Mouse (Mus musculus) retina, adult 2 months (tissue): ENCODE data around the gene Dennd4c.
"Not testable (repeated sequence)": the region's sequence is repeated elsewhere in the genome, so short reads cannot be mapped to it uniquely, and the experiment has no call there.

Experiments
- DNase-seq: peaks from one replicate; pipeline ENCODE4 v3.0.0-alpha.2; 2012; ENCODE audit warnings: low read depth, low spot score

Dennd4c gene

DNA sequence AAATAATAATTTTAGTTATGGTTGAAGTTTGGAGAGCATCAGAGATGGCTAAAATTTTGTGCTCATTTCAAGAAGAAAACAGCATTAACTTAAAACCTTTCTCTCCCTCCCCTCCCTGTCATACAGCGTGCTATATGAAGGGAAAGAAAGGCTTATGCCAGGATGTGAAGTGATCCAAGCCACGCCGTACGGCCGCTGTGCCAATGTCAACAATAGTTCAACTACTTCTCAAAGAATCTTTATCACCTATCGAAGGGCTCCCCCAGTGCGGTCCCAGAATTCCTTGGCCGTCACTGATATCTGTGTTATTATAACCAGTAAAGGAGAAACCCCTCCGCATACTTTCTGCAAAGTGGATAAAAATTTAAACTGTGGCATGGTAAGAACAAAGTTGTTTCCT lies 29.2 kb downstream of the Dennd4c start:
- DNase-seq, result no peak

DNA sequence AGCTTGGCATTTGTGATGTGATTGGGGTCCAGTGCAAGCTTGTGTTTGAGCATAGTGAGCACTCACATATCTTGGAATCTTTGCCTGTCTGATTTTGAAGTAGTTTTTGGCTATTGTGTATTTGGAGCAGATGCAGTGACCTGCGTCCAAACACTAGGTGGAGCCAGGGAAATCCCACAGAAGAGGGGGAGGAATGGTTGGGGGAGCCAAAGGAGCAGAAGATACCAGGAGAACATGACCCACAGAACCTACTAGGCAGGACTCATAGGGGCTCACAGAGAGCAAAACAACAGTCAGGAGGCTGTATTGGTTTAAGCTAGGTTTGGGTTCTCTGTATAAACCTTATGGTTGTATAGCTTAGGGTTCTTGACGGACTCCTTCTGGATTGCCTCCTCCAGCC lies 62.2 kb downstream of the Dennd4c start:
- no peak for DNase-seq

DNA sequence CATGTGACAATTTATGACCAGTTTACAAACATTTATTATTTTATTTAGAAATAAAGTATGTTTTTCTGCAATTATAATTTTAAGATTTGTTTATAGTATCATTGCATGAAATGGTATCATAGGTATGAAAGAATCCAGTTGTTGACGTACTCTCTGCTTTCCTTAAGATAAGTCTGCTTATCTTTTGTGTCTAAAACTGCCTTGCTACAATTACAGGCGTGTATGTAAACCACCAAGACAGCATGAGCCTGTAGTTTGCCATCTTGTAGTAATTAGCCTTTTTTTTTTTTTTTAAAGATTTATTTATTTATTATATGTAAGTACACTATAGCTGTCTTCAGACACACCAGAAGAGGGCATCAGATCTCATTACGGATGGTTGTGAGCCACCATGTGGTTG lies 66.5 kb downstream of the Dennd4c start:
- DNase-seq, result no peak

DNA sequence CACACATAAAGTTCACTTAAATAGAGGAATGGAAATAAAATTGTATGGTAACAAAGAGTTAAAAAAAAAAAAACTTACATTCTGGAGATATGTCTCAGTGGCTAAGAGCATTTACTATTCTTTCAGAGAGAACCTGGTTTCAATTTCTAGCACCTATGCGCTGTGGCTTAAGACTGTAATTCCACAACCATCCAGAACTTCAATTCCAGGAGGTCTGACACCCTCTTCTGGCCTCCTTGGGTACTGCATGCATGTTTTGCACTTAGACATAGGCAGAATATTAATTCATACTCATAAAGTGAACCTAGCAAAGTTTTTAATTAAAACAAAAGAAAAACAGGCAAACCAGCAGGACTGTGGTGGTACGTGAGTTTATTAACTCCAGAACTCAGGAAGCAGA lies 74.8 kb downstream of the Dennd4c start:
- DNase-seq, result peak; percentile 25

DNA sequence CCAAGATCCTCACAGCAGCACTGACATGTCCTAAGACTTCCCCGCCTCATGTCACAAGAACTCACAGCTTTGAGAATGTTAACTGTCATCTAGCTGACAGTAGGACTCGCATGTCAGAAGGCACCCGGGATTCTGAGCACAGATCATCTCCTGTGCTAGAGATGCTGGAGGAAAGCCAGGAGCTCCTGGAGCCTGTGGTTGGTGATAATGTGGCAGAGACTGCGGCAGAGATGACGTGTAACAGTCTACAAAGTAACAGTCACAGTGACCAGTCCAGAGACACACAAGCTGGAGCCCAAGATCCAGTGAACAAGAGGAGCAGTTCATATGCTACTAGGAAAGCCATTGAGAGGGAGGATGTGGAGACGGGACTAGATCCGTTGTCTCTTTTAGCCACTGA lies 76.8 kb downstream of the Dennd4c start:
- no peak for DNase-seq

DNA sequence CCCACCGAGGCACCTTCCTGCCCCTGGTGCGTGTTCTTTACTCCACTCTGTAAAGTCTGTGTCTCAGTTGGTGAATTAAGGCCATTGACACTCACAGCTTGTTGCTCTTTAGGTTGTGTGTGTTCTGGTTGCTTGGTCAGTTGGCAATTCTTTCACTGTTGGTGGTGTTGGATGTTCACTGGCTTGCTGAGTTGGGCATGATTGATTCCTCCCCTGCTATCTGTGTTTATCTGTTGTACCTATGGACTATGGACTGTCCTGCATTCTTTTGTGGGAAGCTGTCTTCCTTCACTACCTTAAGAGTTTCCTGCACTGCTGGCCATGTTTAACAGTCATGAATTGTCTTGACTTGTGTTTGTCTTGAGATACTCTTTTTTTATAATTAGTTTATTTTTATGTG lies 83.5 kb downstream of the Dennd4c start:
- DNase-seq, result no peak

DNA sequence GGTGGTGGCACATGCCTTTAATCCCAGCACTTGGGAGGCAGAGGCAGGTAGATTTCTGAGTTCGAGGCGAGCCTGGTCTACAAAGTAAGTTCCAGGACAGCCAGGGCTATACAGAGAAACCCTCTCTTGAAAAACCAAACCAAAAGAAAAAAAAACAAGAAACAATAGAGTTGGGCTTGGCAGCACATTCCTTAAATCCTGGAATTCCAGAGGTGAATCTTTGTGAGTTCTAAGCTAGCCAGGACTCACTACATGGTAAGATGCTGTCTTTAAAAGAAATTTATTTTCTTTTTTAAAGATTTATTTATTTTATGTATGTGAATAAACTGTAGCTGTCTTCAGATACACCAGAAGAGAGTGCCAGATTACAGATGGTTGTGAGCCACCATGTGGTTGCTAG lies 92.8 kb downstream of the Dennd4c start:
- not testable (repeated sequence) for DNase-seq

DNA sequence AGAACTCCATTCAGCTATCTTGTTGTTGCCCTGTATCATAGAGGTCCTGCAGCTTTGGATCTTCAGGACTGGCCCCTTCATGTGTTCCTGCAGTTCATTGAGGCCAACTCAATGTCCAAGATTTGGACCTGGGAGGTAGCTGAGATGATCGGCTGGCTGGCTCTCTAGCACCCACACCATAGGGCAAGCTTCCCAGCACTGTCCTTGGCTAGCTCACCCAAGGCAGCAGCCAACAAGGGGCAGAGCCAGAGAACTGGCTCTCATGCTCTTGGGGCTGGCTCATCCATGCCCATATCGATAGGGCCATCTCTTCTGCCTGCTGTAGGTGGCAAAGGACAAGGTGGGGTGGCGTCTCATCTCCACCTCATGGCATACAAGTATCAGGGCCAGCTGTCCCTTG lies 97.0 kb downstream of the Dennd4c start:
- DNase-seq, result no peak

DNA sequence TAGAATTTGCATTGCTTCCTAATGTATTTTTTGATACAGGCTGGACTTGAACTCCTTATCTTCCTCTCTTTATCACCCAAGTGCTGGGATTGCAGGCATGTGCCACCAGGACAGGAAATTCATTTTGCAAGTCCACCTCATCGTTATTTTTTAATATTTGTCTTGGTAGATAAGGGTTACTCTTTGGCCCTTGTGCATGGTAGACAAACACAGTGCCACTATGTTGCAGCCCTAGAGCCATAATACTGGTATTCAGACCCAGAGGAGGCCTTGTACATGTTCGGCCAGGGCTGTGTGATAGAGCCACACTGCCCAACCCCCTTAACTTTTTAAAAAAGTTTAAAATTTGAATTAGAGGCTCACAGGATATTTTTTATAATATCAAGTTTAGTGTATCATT lies 98.9 kb downstream of the Dennd4c start:
- DNase-seq, result no peak

DNA sequence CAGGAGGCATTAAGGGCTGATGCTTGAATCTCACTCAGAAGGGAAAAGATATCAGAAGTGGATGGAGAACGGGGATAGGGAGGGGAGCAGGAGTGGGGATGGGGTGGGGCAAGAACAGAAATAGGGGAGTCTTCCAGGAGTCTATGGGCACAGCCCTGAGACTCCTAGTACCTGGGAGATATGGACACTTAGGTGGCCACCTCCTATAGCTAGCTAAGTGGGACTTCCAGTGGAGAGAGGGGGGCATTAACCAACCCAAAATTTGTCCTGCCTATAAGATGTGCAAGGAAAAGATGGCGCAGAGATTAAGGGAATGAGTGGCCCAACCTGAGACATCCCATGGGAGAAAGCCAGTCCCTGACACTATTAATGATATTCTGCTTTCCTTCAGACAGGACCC lies 103.0 kb downstream of the Dennd4c start:
- no peak for DNase-seq

DNA sequence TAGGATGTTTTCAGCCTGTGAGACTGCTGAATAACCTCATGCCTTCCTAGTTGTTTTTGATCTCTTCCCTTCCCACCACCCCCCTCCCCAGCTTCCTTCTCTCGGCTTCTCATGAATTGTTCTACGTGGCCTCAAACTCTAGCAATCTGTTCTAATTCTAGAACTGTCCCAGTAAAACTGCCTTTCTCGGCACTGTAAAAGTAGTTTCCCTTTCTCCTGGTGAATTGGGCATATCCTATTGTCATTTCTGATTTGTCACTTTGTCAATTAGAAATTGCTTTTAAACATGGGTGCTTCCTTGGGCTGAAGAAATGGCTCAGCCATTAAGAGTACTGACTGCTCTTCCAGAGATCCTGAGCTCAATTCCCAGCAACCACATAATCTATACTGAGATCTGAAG lies 103.7 kb downstream of the Dennd4c start:
- no peak for DNase-seq

DNA sequence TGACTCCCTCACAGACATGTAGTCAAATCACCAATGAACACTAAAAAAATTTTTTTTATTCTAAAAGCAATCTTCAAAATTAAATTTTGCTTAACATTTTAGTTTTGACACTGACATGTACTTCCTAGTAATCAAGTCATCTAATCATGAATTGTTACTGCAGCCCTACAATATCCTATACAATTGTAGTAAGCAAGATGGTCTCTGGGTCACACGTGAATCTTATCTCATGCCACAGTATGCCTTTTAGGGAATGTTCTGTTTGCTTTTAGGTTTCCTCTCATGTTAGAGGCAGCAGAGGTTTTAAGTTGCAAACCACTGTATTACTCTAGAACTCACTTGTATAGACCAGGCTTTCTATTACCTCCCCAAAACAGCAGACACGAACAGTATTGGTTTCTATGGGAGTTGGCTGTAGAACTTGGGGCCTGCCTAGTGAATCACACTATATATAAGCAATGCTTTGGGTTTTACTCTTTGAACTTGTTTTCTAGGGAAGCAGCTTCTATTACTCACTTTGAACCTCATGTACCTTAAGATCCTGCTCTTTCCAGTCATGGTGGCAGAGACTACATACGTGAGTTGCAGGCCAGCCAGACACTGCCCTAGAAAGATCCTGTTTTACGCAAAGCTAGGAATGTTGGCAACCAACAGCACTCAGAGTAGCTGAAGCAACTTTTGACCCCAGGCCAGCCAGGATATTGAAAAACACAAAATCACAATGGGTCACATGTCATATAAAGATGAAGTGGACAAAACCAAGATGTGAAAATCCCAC lies 104.6 kb downstream of the Dennd4c start:
- no peak for DNase-seq

DNA sequence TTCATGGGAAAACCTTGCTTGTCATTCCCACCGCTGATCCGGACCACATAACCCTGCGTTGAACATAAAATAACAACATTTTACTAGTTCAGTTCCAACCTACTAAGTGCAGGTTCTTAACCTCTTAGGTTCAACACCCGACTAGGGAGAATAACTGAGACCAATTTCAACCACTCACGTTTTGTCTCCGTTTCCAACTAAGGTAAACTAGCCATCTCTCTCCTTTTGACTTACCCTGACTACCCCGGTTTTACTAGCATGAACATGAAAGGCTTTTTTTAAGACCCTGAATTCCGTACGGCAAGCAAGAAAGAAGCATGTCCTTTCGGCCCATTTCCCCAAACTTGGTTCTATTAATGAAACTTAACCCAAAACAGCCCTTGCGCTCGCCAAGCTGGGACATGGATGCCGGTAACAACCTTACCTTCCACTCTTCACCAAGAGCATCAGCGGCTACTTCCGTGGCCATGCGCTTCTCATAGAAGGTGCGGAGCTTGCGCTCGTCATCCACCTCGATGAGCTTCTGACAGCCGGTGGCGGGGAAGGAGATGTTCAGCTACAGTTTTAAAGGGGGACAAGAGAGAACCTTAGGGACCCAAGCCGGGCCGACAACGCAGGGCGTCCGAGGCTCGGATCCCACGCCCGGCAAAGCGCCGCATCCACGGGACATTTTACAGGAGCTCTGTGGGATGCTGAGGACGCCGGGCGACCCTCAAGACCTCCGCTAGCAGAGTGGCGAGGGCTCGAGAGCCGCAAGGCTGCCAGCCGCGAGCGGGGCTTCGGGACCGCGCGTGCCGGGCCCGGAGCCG lies 108.2 kb downstream of the Dennd4c start:
- no peak for DNase-seq

DNA sequence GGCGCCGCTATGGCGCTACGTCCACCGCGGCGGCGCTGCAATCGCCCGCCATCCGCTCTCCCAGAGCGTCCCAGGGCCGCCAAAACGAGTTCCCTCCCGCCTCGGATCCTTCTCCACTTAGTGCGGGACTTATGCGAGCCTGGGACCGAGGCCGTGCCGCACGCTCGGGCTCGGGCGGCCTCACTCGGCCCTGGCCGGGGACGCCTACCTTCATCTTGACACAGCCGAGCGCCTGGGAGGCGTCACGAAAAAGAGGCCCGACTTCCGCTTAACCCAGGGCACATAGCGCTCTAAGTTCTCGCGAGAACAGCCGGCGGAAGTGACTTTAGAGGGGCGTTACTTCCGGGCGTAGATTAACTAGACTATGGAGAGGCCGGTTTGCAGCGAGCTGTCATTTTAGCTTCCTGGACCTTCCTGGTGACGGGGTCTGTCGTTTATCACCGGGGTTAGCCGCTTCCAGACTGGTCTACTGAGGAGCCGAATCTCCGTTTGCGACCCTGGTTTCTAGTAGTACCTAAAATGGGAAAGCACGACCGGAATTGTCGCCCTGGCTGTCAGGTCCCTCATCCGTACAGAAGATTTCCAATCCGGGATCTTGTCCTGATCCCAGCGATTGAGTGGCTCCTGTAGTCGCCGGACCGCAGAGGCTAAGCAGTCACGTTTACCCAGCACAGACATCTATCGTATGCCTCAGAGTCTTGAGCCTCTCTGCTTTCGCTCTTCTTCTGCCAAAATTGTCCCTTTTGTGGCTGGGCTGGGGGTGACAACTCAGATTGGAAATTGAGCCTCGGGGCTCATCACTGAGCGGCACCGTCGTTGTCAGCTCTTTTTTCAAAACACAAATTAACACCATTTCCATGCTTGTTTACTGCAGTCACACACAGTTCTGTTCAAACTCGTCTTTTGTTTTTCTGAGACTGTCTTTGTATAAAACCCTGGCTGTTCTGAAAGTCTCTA lies 109.0 kb downstream of the Dennd4c start, which contains the start of gene Rps6:
TSS of gene Rps6 (minus strand) at position 300 of the 957 bp plus-strand sequence.
- DNase-seq, result peak; percentile 97

DNA sequence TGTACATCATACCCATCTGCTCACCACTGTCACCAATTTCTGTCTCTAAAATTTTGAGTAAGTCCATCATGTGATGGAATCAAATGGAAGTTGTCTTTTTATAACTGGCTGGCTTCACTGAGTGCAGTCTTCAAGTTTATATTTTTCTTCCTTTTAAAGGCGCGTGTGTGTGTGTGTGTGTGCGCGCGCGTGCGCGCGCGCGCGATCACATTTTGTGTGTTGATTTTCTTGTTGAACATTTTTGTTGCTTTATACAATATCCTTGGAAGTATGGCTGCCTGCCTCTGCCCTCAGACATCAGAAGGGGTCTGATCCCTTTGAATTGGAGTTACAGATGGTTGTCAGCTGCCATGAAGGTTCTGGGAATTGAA lies 109.7 kb downstream of the Dennd4c start:
- no peak for DNase-seq

DNA sequence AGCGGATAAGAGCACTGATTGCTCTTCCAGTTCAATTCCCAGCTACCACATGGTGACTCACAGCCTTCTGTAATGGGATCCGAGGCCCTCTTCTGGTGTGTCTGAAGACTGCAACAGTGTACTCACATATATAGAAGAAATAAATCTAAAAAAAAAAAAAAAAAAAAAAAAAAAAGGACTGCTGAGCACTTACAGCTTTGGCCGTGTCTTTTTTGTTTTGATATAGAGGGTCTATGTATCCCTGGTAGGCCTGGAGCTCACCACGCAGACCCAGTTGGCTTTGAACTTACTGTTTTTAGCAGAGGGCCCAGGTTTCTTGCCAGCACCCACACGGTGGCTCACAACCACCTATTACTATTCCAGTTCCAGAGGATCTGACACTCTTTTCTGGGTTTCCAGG lies 115.7 kb downstream of the Dennd4c start:
- no peak for DNase-seq

DNA sequence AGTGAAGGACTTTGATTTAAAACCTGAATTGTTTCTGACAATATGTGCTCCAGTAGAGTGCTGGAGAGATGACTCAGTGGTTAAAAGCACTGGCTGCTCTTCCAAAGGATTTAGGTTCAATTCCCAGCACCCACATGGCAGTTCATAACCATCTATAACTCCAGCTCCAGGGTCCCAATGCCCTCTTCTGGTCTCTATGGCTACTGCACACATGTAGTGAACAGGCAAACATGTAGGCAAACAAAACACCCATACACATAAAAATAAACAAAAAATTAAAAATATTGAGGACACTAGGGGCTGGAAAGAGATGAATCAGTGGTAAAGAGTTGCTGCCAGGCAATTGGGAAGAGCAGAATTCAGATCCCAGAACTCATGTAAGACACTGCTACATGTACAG lies 123.6 kb downstream of the Dennd4c start:
- DNase-seq, result no peak

DNA sequence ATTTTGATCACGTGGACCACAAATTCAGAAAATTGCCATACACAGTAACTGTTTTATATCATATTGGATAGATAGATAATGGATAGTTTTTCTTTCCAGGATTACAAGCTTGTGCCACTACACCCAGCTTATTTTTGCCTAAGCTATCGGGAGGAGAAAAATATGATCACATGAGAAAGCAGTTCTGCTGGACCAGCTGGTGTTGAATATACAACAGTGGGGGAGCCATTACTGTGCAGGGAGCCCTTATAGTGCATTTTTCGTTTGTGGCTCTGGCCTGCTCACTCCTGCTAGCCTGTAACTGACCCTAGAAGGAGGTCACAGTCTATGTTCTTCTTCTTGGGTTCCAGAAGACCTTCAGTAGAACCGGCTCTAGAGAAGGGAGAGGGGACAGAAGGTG lies 124.7 kb downstream of the Dennd4c start:
- DNase-seq, result no peak

DNA sequence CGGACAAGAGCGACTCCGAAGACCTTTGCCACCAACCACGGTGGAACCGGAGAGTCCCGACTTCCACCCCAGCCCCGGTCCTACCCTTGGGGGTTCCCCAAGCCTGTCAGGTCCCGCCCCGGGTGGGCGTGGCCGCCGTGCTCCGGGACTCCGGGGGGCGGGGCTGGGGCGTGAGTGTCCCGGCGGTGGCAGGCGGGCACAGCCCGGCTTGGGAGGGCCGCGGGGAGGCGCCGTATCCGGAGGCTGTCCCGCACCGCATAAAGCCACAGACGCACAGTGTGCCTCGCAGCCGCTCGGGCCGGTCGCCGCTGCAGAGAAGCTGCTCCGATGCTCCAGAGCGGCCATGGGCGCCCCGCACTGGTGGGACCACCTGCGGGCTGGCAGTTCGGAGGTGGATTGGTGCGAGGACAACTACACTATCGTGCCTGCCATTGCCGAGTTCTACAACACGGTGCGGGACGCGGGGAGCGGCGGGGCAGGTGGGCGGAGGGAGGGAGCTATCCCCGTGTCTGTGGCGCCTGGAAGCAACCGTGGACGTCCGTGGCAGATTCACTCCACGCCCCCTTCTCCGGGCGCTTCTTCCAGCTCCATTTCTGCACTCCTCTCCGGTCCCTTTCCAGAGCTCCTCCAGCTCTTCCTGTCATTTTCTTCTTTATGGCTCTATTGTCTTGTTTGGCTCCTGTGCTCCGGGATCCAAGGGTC lies 125.9 kb downstream of the Dennd4c start, which contains the start of gene Acer2:
TSS of gene Acer2 (plus strand) at position 251 of the 702 bp plus-strand sequence.
- DNase-seq, result peak; percentile 73

DNA sequence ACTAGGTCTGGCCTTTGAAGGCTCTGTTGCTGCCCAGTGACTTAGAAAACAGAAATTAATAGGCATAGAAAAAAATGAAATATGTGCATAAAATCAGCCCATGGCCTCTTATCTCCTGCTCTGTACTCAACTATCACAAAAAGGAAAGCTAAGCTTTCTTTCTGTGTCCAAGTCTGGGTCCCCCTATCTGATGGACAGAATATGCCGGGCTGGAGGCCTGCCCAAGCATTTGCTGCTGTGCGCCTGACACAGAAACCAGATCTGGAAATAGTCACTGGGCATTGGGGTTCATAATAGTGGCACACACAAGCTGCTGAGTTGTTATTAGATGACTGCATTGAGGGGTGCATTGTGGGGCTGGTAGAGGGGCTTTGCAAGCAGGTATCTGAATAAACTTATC lies 131.1 kb downstream of the Dennd4c start:
- no peak for DNase-seq

DNA sequence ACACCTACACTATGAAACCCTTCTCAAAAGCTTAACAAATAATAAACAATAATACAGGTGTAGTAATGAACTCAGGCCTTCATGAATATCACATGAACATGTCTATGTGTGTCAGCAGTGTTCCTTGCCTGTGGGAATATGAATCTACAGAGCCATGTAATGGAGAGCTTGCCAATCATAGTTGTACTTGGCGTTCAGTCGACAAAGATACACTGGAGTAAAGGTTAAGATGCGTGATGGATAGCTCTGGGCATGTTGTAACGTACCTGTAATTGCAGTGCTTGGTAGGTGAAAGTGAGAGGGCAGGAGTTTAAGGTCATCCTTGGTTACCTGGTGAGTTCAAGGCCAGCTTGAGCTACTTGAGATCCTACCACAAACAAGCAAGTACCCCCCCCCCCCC lies 132.8 kb downstream of the Dennd4c start:
- no peak for DNase-seq
